Mouse (Mus musculus): Measurements from ENCODE around the gene Dao.
A peak's percentile ranks its signal among the peaks of the same experiment; 100 is the strongest.

The Dao gene

DNA sequence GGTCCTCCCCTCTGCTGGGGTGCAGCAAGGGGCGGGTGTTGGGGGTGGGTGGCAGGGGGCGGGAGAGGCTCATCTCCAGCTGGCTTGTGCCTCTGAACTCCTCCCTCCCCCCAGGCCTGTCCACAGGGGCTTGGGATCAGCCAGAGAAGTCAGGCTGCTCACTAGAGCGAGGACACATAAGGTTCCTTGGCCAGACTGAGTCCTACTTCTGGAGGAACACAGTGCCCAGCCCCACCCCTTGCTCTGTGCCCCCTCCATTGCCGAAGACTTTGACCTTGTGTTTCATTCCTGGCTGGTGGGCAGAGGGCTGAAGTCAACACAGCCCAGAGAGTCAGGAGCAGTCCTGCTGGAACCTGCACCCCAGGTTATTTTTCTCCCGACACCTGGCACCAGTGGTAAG lies at the start of gene Dao:
TSS of gene Dao (plus strand) at position 162 of the 400 bp plus-strand sequence.
- DNase-seq = no peak

DNA sequence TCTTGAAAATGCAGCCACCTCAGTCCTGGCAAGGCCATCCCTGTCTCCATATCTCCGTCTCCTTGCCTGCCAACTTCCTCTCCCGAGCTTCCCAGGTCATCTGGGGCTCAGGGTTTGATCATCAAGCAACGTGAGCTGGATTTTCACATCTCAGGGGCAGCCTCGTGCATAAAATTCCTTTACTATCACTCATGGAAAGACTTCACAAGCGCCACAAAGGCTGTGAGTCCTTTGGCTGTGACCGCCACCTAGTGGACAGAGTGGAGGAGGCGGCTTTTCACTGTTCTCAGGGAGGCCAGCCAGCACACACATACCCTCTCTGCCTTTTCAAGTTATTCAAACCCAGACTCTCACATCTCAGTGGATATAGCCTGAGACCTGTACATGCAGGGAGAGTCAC lies 49.1 kb upstream of the Dao start:
- DNase-seq = peak; percentile 69

DNA sequence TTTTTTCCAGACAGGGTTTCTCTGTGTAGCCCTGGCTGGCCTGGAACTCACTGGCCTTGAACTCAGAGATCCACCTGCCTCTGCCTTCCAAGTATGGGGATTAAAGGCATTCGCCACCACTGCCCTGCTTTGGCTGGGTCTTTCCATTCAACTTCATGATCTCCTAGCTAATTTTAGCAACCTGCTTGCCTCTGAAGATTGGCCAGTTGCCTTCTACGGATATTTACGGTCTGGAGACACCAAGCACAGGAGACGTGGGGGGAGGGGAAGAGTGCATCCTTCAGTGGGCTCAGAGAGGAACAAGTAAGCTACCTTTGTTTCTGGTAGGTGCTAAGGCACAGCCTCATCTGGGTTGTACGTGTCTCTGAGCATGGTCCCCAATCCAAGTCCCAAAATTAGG lies 48.2 kb upstream of the Dao start:
- DNase-seq = no peak

DNA sequence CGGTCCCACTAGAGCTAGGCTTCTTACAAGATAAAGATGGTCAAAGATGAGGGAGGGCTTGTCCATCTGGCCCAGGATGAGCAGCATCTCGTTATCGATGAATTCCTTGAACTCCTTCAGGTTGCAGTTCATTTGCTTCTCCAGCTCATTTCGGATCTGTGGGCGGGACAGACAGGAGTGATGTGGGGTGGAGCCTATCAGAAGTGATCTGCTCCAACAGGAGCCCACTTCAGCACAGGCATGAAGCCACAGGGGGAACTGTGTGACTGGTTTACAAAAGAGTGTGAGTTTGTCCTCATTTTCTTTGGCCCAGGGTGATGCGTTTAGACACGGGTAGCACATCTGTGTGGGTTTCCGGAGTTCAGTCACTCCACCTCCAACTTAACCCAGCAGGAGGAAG lies 47.8 kb upstream of the Dao start:
- DNase-seq = no peak

DNA sequence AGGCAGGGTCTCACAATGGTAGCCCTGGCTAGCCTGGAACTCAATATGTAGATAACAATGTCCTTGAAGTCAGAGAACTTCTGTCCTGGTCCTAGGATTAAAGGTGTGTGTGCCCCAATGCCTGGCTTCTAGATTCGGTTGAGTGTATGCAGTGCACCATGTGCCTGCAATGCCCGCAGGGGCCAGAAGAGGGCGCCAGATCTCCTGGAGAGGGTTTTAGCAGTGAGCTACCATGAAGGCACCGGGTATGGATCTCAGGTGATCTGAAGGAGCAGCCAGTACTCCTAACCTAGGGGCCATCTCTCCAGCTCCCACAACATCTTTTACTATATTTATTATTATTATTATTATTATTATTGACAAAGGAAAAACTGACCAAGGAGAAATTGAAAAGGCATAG lies 47.0 kb upstream of the Dao start:
- DNase-seq = peak; percentile 66

DNA sequence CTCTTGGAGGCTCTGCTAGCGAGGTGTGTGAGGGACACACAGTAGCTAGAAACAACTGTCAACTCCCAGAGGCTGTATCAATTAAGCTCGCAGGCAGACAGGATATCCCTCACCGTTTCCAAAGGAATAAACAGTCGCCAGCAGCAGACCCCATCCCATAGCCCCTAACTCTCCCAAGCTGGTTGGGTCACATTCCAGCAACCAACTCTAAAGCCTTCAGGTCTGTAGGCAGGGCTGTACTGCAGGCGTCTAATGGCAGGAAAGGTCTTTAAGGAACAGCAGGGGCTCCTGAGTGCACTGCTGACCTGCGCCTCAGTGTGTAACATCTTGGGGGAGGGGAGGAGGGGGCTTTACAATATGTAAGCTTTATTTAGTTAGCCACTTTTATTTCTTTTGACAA lies 44.5 kb upstream of the Dao start:
- DNase-seq = no peak

DNA sequence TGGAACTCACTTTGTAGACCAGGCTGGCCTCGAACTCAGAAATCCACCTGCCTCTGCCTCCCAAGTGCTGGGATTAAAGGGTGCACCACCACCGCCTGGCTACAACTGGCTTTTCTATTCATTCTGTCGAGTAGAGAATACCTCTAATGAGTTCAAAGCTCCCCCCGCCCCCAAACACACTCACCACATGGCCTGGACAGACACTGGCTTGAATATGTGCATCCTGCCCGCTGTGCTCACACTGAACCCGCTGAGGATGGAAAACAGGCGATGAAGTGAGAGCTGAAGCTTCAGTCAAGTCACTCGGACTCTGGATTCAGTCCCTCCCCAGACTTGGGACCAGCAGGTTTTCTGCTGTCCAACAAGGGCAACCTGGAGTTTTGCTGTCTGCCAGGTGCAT lies 43.1 kb upstream of the Dao start:
- DNase-seq = no peak

DNA sequence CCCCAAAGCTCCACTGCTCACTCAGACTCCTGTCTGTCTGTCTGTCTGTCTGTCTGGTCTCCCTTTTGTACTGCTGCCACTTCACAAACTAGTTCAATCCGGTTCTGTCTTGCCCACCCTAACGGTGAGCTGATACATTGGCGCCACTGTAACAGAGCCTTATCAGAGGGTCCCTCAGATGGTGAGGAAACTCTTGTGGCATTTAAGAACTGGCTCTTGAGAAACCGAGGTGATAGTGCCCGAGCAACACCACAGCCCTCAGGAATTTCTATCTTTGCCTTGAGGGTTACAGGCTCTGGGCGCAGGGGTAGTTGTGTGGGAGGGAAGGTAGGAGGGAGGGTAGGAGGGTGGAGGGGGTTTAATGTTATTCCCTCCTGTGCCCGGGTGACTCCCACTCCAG lies 41.7 kb upstream of the Dao start:
- no peak for DNase-seq

DNA sequence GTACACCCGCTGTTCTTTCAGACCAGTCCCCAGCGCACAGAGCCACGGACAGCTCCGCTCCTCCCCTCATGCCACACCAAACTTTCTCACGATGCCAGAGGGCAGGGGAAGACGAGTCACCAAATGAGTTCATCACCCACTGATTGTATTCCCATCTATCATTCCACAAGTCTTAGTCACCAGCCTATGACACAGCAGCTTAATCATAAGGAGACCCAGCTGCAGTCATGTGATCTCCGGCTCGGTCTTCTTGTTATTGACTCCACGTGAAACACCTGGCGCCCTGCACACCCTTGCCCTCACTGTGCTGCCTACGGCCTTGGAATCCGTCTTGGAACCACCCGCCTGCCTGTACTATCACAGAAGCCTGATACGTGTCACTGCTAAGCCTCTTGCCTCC lies 38.5 kb upstream of the Dao start:
- no peak for DNase-seq

DNA sequence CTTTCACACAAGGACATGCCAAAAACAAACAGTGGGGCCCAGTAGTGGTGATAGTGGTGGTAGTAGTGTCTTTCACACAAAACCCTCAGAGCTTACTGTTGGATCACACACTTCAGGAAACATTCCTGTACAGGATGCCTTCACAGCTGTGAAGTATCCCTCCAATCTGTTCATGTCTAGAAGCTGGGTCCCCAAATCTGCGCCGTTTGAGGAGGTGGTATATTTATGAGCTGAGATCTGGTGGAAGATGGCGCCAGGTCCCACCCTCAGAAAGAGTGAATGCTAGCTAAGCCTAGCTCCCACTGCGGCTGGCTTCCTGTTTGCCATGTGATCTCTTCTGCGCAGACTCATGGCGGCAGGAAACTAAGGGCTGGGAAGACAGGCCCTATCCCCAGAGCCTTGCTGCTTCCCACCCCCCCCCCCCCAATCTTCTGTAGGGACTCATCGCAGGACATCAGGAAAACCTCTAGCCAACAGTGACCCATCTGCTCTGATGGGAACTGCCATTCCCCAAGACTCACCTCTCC lies 37.8 kb upstream of the Dao start:
- DNase-seq = peak; percentile 61

DNA sequence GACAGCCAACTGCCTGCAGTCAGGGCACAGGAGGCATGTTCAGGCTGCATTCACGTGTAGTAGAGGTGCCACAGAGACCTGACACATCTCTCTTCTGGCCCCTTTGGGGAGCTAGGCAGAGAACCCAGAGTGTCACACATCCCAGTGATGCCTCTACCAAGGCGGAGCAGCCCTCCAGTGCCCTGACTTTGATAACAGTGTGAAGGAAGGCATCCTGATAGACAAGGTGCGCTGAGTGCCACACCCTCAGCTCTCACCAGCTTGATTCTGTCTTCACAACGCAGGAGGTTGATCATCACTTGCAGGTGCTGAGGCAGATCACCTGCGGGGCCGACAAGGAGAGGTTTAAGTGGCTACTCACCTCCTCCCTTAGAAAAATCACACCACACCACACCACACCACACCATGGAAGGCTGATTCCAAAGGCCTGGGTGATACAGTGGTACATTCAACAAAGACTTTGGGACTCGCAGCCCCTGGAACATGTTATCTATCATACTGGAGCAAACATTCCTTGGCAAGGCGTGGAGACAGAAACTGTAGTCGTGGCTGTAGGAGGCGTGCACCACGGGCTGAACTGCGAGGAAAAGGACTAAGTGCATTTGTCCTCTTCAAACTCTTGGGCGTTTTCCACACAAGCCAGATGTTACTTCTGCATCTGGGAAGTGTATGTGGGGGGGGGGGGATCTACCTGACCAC lies 36.9 kb upstream of the Dao start:
- no peak for DNase-seq

DNA sequence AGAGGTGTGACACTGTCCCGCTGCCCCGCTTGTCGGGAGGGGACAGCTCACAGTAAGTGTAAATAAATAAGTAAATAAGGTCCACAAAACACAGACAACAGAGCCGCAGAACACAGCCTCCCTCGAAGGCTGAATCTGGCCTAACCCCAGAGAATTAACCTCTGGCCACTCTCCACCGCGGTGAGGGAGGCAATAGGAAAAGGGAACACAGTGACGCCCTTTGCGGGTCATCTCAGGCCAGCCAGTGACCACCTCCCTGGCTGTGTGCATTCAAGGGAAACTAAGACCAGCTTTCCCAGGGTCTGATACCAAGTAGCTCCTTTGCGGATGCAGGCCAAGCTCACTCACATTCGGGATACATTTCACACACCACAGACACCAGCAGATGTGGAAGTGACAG lies 35.1 kb upstream of the Dao start:
- no peak for DNase-seq

DNA sequence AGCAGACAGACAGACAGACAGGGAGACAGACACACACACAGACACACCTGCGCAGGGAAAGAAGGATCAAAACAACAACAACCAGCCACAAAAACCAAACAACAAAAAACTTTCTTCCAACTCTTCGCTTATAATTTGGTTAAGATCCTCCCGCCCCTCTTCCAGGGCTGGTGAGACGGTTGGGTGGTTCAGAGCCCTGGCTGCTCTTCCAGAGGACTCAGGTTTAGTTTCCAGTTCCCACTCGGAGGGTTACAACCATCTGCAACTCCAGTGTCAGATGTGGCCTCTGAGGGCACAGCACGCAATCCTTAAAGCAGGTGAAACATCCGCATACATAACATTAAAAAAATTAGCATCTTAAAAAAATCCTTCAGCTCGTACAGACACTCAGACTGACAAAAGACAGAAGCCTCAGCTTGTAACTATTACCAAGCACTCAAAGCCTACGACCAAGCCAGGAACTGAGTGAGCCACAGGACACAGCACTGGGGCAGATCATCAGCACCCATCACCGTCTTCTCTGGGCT lies 32.0 kb upstream of the Dao start:
- DNase-seq = no peak

DNA sequence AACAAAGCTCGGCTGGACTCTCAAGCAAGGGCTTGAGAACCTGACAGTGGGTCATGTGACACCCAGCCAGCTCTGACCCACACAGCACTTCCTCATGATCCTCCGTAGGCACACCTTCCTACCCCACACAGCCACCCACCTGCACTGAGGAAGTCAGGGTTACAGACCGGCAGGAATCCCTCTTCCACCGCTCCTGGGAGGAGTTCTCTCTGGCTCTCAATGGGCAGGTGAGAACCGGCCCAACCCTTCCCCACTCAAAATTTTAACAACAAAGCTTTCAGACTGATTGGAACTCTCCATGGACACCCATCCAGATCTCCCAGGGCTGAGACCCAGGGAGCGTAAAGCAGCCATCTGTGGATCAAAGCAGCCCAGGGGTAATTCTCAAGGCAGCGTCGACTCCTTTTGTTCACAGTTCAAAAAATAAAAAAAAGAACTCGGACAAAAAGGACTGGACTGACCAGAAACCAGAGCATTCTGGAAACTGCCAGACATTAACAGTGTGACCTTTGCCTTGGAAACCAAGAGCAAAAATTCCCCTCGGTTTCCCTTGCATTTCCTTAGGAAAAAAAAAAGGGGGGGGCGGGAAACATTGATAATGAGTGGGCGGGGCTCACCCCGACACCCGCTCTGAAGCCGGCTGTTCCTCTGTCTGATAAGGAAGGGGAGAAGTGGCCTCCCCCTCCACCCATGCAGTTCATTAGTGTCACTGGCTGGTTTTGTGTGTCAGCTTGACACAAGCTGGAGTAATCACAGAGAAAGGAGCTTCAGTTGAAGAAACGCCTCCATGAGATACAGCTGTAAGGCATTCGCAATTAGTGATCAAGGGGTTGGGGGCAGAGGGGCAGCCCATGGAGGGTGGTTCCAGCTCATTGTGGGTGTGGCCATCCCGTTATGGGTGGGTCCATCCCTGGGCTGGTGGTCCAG lies 30.7 kb upstream of the Dao start:
- no peak for DNase-seq

DNA sequence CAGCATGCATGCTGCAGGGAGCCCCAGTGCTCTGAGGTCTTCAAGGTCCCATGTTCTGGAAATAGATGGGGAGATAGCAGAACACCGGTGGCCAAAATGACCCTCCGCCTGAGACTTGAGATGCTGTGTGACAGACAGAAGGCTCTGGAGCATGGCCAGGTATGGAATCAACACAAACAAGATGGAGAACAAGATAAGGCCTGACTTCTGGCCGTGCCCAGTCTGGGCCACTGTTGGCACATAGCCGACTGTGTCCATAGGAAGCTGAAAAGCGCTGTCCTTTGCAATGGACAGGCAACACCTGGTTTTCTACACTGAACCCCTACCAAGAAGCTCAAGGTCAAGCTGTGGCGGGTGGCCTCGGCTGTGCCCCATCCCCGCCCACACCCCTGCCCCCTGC lies 29.7 kb upstream of the Dao start:
- DNase-seq = no peak

DNA sequence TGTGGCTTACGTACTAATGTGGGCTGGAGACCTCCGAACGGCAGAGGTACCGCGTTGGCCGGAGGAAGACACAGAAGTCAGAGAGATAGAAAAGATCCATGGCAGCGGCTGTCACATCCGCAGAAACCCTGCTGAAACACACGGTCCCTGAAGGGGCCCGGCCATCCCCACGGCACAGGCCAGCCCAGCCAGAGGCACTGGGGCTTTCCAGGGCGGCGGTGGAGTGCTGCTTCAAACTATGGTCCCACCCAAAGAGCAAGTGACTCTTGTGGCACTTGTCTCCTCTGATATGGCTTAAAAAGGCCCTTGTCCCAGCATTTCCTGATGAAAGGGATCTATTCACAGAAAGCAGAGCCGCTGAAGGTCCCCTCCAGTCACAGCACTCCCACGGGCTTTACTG lies 28.9 kb upstream of the Dao start:
- no peak for DNase-seq

DNA sequence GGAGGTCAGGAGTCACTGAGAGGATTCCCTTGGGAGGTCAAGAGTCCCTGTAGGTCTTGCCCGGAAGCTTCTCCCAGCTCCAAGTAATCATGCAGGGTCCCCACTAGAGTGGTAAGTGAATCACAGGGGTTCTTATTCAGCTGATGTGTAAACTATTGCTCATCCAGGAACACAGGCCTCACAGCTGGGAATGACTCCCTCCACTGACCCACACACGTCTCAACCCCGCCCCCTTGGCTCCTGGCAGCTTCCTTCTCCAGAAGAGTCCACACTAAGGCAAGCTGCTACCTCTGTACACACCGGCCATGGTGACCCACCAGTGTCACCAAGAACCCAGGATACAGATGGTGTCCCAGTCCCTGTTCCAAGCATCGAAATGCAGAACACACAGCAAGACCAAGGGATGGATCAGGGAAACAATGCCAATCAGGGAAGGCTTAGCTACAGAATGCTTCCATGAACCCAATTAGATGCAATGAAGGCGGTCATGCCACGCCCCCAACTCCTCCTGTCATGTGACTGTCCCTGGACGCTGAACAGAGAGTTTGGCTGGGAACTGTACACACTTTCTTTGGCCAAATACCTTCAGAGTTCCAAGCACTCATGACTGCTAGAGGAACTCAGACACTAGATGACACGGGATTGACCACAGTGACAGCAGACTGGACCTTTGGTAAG lies 27.8 kb upstream of the Dao start:
- no peak for DNase-seq

DNA sequence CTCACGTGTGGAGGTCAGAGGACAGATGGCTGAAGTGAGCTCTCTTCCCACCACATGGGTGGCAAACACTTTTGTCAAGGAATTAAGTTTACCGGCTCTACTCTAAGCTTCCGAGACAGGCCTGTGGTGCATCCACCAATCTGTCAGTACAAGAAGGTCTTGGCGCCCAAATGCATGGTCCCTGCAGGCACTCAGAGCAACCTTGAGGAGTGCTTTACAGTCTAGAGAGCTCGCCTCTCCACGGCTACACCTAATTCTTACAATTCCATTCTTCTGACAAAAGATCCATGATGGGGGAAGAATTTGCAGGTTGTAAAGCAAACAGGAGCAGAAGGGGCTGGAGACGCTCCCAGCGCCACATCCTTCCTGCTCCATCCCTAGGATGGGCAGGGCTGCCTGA lies 26.9 kb upstream of the Dao start:
- DNase-seq = no peak

DNA sequence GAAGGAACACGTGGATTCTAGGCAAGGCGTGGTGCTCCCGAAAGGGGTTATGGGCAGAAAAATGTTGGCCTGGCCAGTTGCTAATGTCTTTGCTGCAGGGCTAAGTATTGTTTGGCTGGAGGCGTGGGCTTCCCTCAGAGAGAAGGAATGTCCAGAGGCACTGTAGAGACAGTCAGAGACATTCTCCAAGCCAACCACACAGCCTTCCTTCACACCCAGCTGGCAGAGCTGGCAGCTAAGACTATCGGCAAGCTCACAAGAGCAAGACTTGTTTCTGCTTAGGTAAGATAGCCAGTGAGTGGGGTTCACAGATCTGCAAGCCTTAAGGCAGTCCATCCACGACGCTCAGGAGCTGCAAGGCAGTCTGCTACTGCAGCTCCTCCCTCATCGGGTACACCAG lies 26.2 kb upstream of the Dao start:
- no peak for DNase-seq

DNA sequence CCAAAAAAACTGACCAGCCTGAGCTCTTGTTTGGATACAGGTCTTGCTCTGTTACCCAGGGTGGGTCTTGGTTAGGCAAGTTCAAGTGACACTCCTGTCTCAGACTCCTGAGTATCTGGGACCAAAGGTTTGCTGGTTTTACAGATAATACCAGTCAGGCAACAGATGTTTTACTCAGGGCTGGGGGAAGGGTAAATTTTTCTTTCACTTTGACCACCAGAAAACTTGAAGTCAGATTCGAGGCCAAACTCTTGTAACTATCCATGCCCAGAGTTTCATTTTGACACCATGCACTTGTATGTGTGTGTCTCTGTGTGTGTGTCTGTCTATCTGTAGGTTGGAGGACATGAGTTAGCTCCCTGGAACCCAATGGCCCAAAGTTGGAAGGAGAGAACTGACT lies 23.0 kb upstream of the Dao start:
- DNase-seq = no peak

DNA sequence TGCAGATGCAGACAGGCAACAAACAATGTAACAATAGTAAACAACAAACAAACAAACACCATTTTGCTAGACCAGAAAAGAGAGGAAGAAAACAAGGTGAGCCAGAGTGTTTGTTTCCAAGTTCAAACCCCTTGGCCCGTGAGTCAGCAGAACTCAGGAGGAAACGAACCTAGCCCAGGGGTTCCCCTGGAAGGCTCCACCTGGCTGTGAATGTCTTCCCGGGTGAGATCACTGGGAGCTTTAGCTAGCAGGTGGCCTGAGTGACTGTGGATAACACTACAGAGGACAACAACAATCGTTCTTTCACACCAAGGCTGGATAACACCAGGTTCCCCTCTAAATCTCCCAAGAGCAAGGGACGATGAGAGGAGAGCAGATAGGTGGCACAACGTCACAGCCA lies 22.3 kb upstream of the Dao start:
- DNase-seq = no peak

DNA sequence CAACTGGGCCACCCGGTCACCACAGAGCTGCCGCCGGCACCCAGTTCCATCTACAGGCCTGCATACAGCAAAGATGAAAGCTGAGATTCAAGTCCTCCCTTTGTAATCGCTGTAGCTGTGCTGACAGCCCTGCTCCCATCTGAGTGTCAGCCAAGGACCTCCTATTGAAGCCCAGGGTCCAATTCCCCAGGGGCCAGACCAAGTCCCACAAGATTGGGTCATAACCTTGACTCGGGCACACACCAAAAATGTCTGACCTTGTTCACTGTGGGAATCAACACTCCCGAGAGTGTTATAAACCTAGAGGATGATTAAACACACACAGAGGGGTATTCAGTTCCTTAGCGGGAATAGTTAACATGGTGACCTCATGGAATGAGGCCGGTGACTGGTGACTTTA lies 21.7 kb upstream of the Dao start:
- DNase-seq = no peak

DNA sequence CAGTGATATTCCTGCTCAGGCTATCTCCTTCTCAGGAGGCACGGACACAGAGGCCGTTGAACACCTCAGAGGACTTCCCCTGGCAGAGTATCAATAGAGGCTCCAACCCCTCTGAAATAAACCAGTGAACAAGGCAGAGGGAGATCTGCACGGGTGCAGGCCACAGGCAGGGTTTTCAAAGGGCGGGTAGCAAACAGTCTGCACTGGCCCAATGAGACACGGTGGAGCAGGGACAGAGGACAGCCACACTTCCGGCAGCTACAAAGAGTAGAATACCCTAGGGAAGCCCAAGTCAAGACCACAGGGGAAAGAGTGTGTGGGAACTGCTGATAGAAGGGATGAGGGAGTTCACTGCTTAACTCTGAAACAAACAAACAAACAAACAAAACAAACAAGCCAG lies 20.0 kb upstream of the Dao start:
- no peak for DNase-seq

All from layer of hippocampus, adult 9-11 months (tissue).